13 mouse cellular contexts compared by ENCODE assay signal in genomic region chr11:86853081-86853480, GRCm38 (mm10). TPM values are rescaled to one million over a fixed set of nuclear protein-coding genes. Genes with fewer than 3 reads are reported as not detected.
A peak's percentile ranks its signal among the peaks of the same experiment; 100 is the strongest.
DNase-seq lines count a peak whose midpoint lies in the region; ATAC-seq and TF ChIP-seq lines count a peak whose summit lies in the region.
"Had no signal": no experiment of that assay in that cellular context is flagged by ENCODE, and none has a peak within 500 bp of the region (broad histone marks: within the 10 kb centered on the region; RNA-seq: fewer than 3 reads in every experiment).

No protein-coding gene starts in this region.

- no peak overlapping the region for H3K9ac ChIP-seq in embryonic facial prominence, embryonic 12.5 days
- no peak overlapping the region for H3K9ac ChIP-seq in kidney, postnatal 0 days (ENCODE audit: low read depth, low read length)
- H3K9ac ChIP-seq in kidney, embryonic 14.5 days (ENCODE audit: low read depth, low read length) = no peak overlapping the region
- no peak overlapping the region for H3K9ac ChIP-seq in midbrain, embryonic 13.5 days (replicated peaks)
- no peak overlapping the region for H3K9ac ChIP-seq in midbrain, embryonic 11.5 days (ENCODE audit: low read length)

- H3K27me3 ChIP-seq in embryonic facial prominence, embryonic 12.5 days = no peaks in the 10 kb centered on the region
- no peaks in the 10 kb centered on the region for H3K27me3 ChIP-seq in embryonic facial prominence, embryonic 10.5 days (replicated peaks; ENCODE audit: low read depth, poor library complexity, severe bottlenecking)
- H3K27me3 ChIP-seq in kidney, postnatal 0 days (ENCODE audit: insufficient read depth, low read length) = no peaks in the 10 kb centered on the region
- H3K27me3 ChIP-seq in kidney, embryonic 14.5 days (ENCODE audit: control insufficient read depth, insufficient read depth, low read length) = no peaks in the 10 kb centered on the region
- H3K27me3 ChIP-seq in midbrain, embryonic 13.5 days = no peaks in the 10 kb centered on the region
- H3K27me3 ChIP-seq in midbrain, embryonic 11.5 days (ENCODE audit: control insufficient read depth, insufficient read depth, low read length) = no peaks in the 10 kb centered on the region

- 0 out of 2 replicates have a peak overlapping the region, but pooled peaks have one; percentile 17 for H3K27ac ChIP-seq in embryonic facial prominence, embryonic 12.5 days
- no peak overlapping the region for H3K27ac ChIP-seq in embryonic facial prominence, embryonic 10.5 days (replicated peaks)
- H3K27ac ChIP-seq in kidney, postnatal 0 days = peak overlapping the region; percentile 6; the same call in 1 of the 2 replicates
- no peak overlapping the region; the same call in 1 of the 2 replicates for H3K27ac ChIP-seq in kidney, embryonic 14.5 days (ENCODE audit: low read depth, low read length)
- peak overlapping the region; percentile 1; the same call in 1 of the 2 replicates for H3K27ac ChIP-seq in midbrain, embryonic 13.5 days
- H3K27ac ChIP-seq in midbrain, embryonic 11.5 days (ENCODE audit: low read depth, low read length) = no peak overlapping the region; the same call in 1 of the 2 replicates
- H3K27ac ChIP-seq: heart, adult 2 months had no signal

- no peaks in the 10 kb centered on the region for H3K9me3 ChIP-seq in embryonic facial prominence, embryonic 12.5 days
- no peaks in the 10 kb centered on the region for H3K9me3 ChIP-seq in embryonic facial prominence, embryonic 10.5 days
- no peaks in the 10 kb centered on the region for H3K9me3 ChIP-seq in kidney, postnatal 0 days (replicated peaks; ENCODE audit: low read length)
- no peaks in the 10 kb centered on the region for H3K9me3 ChIP-seq in kidney, embryonic 14.5 days (ENCODE audit: control insufficient read depth, low read length)
- H3K9me3 ChIP-seq in midbrain, embryonic 13.5 days = no peaks in the 10 kb centered on the region
- H3K9me3 ChIP-seq in midbrain, embryonic 11.5 days (ENCODE audit: control insufficient read depth, low read length) = no peaks in the 10 kb centered on the region
- H3K9me3 ChIP-seq: megakaryocyte, embryonic 14.5 days had no signal

- no peaks in the 10 kb centered on the region for H3K36me3 ChIP-seq in embryonic facial prominence, embryonic 12.5 days
- no peaks in the 10 kb centered on the region for H3K36me3 ChIP-seq in embryonic facial prominence, embryonic 10.5 days (replicated peaks)
- no peaks in the 10 kb centered on the region for H3K36me3 ChIP-seq in kidney, postnatal 0 days (ENCODE audit: insufficient read depth, low read length)
- H3K36me3 ChIP-seq in kidney, embryonic 14.5 days (ENCODE audit: control insufficient read depth, insufficient read depth, low read length) = no peaks in the 10 kb centered on the region
- no peaks in the 10 kb centered on the region for H3K36me3 ChIP-seq in midbrain, embryonic 13.5 days
- H3K36me3 ChIP-seq in midbrain, embryonic 11.5 days (ENCODE audit: control insufficient read depth, insufficient read depth, low read length) = no peaks in the 10 kb centered on the region

- H3K4me1 ChIP-seq in embryonic facial prominence, embryonic 12.5 days = peaks cover 19% of the 10 kb centered on the region
- peaks cover 27% of the 10 kb centered on the region for H3K4me1 ChIP-seq in embryonic facial prominence, embryonic 10.5 days
- H3K4me1 ChIP-seq in kidney, postnatal 0 days (replicated peaks; ENCODE audit: insufficient read depth, low read length) = 0 out of 2 replicates have a peak, but pooled peaks cover 4% of the 10 kb centered on the region
- H3K4me1 ChIP-seq in kidney, embryonic 14.5 days (ENCODE audit: control insufficient read depth, insufficient read depth, low read length) = 0 out of 2 replicates have a peak, but pooled peaks cover 4% of the 10 kb centered on the region
- peaks cover 32% of the 10 kb centered on the region for H3K4me1 ChIP-seq in midbrain, embryonic 13.5 days (replicated peaks)
- no peaks in the 10 kb centered on the region for H3K4me1 ChIP-seq in midbrain, embryonic 11.5 days (ENCODE audit: control insufficient read depth, insufficient read depth, low read length)
- H3K4me1 ChIP-seq: megakaryocyte, embryonic 14.5 days had no signal

- H3K4me3 ChIP-seq in embryonic facial prominence, embryonic 12.5 days = no peak overlapping the region
- H3K4me3 ChIP-seq in embryonic facial prominence, embryonic 10.5 days = no peak overlapping the region
- H3K4me3 ChIP-seq in kidney, postnatal 0 days (replicated peaks; ENCODE audit: low read depth, low read length) = no peak overlapping the region
- H3K4me3 ChIP-seq in kidney, embryonic 14.5 days (ENCODE audit: low read length) = no peak overlapping the region
- H3K4me3 ChIP-seq in midbrain, embryonic 13.5 days (replicated peaks) = no peak overlapping the region
- no peak overlapping the region for H3K4me3 ChIP-seq in midbrain, embryonic 11.5 days (ENCODE audit: low read depth, low read length)
- H3K4me3 ChIP-seq: heart, adult 2 months; megakaryocyte, embryonic 14.5 days had no signal

- no peak overlapping the region for H3K4me2 ChIP-seq in embryonic facial prominence, embryonic 12.5 days (replicated peaks)
- no peak overlapping the region for H3K4me2 ChIP-seq in kidney, postnatal 0 days (ENCODE audit: low read length)
- H3K4me2 ChIP-seq in kidney, embryonic 14.5 days (replicated peaks; ENCODE audit: low read depth, low read length) = no peak overlapping the region
- H3K4me2 ChIP-seq in midbrain, embryonic 13.5 days (replicated peaks) = no peak overlapping the region
- H3K4me2 ChIP-seq in midbrain, embryonic 11.5 days = no peak overlapping the region

- no peak for DNase-seq in embryonic facial prominence, embryonic 10.5 days (ENCODE audit: low spot score)
- no peak for DNase-seq in kidney, postnatal 0 days (ENCODE audit: low spot score)
- no peak for DNase-seq in midbrain, embryonic 11.5 days (ENCODE audit: low spot score, missing footprints)
- DNase-seq in frontal cortex, postnatal 14 days (ENCODE audit: low spot score in 2 of 2) = no peak
- no peak for DNase-seq in testis, postnatal 10 days (ENCODE audit: low spot score)
- DNase-seq: heart, adult 2 months; heart, postnatal 14 days; kidney, adult 2 months; thymus, adult 18-20 months had no signal

- 82% methylated on average over 3 of the region's 3 CpGs for WGBS in embryonic facial prominence, embryonic 12.5 days
- WGBS in embryonic facial prominence, embryonic 10.5 days = 84% methylated on average over 3 of the region's 3 CpGs
- 60% methylated on average over 3 of the region's 3 CpGs for WGBS in kidney, postnatal 0 days
- 70% methylated on average over 3 of the region's 3 CpGs for WGBS in kidney, embryonic 14.5 days
- 74% methylated on average over 3 of the region's 3 CpGs for WGBS in midbrain, embryonic 13.5 days
- WGBS in midbrain, embryonic 11.5 days = 85% methylated on average over 3 of the region's 3 CpGs

- no peak for ATAC-seq in embryonic facial prominence, embryonic 12.5 days (ENCODE audit: insufficient number of reproducible peaks, insufficient read depth, low FRiP score, low TSS enrichment)
- ATAC-seq in kidney, postnatal 0 days (replicated peaks; ENCODE audit: low FRiP score, low read depth) = no peak
- ATAC-seq in kidney, embryonic 14.5 days (ENCODE audit: low FRiP score, low TSS enrichment) = no peak
- no peak for ATAC-seq in midbrain, embryonic 13.5 days
- no peak for ATAC-seq in midbrain, embryonic 11.5 days (ENCODE audit: low FRiP score)

- TF ChIP-seq CTCF in kidney, postnatal 0 days (IDR thresholded peaks at IDR 0.05; ENCODE audit: low read depth) = no peak

RNA-seq across cellular contexts. Expression of gene Dhx40, which starts 45.5 kb away (rescaled TPM):
- 29.0 and 31.2 TPM in 2 replicates for polyA plus RNA-seq in embryonic facial prominence, embryonic 12.5 days (2016; fragmentation: Nextera tagmentation; extraction: Ambion mirVana)
- polyA plus RNA-seq in embryonic facial prominence, embryonic 10.5 days (2016; fragmentation: Nextera tagmentation; extraction: Ambion mirVana) = 34.6 and 36.2 TPM in 2 replicates
- polyA plus RNA-seq in kidney, postnatal 0 days (2015; fragmentation: Nextera tagmentation; extraction: Ambion mirVana) = 30.7 and 33.3 TPM in 2 replicates
- 29.6 and 44.5 TPM in 2 replicates for polyA plus RNA-seq in kidney, embryonic 14.5 days (2014; fragmentation: Nextera tagmentation; extraction: Ambion mirVana)
- polyA plus RNA-seq in midbrain, embryonic 13.5 days (2015; fragmentation: Nextera tagmentation; extraction: Ambion mirVana) = 34.2 and 35.4 TPM in 2 replicates
- 55.0 and 57.8 TPM in 2 replicates for polyA plus RNA-seq in midbrain, embryonic 11.5 days (2014; fragmentation: Nextera tagmentation; extraction: Ambion mirVana)

Comparison
In these comparisons a context has a peak if more than half of its experiments do, and no peak if none do; other contexts are left out.
1. H3K27ac ChIP-seq: peak in embryonic facial prominence, embryonic 12.5 days (single experiment), kidney, postnatal 0 days (single experiment) and midbrain, embryonic 13.5 days (single experiment); none in embryonic facial prominence, embryonic 10.5 days (single experiment), kidney, embryonic 14.5 days (single experiment) and midbrain, embryonic 11.5 days (single experiment).